Mouse (Mus musculus) liver, postnatal 0 days (tissue): ENCODE results near the gene Hspb2. TPM values are rescaled to one million over a fixed set of nuclear protein-coding genes. Genes with fewer than 3 reads are reported as not detected.

ENCODE experiments used
- ATAC-seq: fragments of 200-750 bp; cut with Nextera tagmentation; 2 replicates; pipeline ENCODE4 v1.8.0; 2017; ENCODE audit warnings: mild to moderate bottlenecking, moderate library complexity
- DNase-seq: peaks from one replicate; pipeline ENCODE4 v3.0.0-alpha.2; 2016
- H3K27ac ChIP-seq: fragments of 300-500 bp; sonication (generic); 2 replicates; pipeline ENCODE4 v1.5.1; 2014; ENCODE audit warnings: antibody characterized with exemption, moderate library complexity, mild to moderate bottlenecking, low read depth
- H3K27me3 ChIP-seq: fragments of 300-500 bp; sonication (generic); 2 replicates; pipeline ENCODE4 v1.6.1; 2014; ENCODE audit warnings: low read length, control low read depth, mixed read lengths; ENCODE audit not compliant: insufficient read depth
- H3K36me3 ChIP-seq: fragments of 300-500 bp; sonication (generic); replicated peaks from 2 replicates; pipeline ENCODE4 v1.6.1; 2014; ENCODE audit warnings: mild to moderate bottlenecking, control low read depth, low read length, moderate library complexity, mixed read lengths; ENCODE audit not compliant: insufficient read depth
- H3K4me1 ChIP-seq: fragments of 300-500 bp; sonication (generic); 2 replicates; pipeline ENCODE4 v1.6.1; 2014; ENCODE audit warnings: antibody characterized with exemption, mild to moderate bottlenecking, control low read depth; ENCODE audit not compliant: insufficient read depth
- H3K4me2 ChIP-seq: fragments of 300-500 bp; sonication (generic); 2 replicates; pipeline ENCODE4 v1.6.1; 2014; ENCODE audit warnings: low read depth, mild to moderate bottlenecking, low read length, moderate library complexity, mixed read lengths
- H3K4me3 ChIP-seq: fragments of 300-500 bp; sonication (generic); 2 replicates; pipeline ENCODE4 v1.5.1; 2014; ENCODE audit warnings: low read depth, low read length
- H3K9ac ChIP-seq: fragments of 300-500 bp; sonication (generic); replicated peaks from 2 replicates; pipeline ENCODE4 v1.6.1; 2014; ENCODE audit warnings: mild to moderate bottlenecking, moderate library complexity
- H3K9me3 ChIP-seq: fragments of 300-500 bp; sonication (generic); 2 replicates; pipeline ENCODE4 v1.6.1; 2016; ENCODE audit warnings: mild to moderate bottlenecking, control low read depth, low read length, mixed read lengths
- CTCF ChIP-seq: sonication (generic); IDR thresholded peaks from 2 replicates; pipeline ENCODE4 v1.5.1; 2016; ENCODE audit warnings: antibody characterized with exemption, low read depth
- EP300 ChIP-seq: IDR thresholded peaks from 2 replicates; pipeline ENCODE4 v1.6.1; 2016; ENCODE audit warnings: antibody characterized with exemption, low read depth, mild to moderate bottlenecking
- WGBS: fragments of 180-500 bp; shearing (Covaris S2); extraction: QIAGEN DNeasy Blood & Tissue Kit; methylation state at CpG from one replicate; pipeline ENCODE4 v1.1.7; 2014; ENCODE audit not compliant: insufficient replicate concordance; 5-methylcytosine and 5-hydroxymethylcytosine counted together
- polyA plus RNA-seq: library from polyadenylated mRNA; unstranded; fragments of >200 nt; fragmentation: Nextera tagmentation; extraction: Ambion mirVana; gene quantifications from 2 replicates; pipeline ENCODE4 v1.2.1, GENCODE M21; 2015

Hspb2 gene
- polyA plus RNA-seq, 1 experiment from 2014 or later = 0.86 TPM

DNA sequence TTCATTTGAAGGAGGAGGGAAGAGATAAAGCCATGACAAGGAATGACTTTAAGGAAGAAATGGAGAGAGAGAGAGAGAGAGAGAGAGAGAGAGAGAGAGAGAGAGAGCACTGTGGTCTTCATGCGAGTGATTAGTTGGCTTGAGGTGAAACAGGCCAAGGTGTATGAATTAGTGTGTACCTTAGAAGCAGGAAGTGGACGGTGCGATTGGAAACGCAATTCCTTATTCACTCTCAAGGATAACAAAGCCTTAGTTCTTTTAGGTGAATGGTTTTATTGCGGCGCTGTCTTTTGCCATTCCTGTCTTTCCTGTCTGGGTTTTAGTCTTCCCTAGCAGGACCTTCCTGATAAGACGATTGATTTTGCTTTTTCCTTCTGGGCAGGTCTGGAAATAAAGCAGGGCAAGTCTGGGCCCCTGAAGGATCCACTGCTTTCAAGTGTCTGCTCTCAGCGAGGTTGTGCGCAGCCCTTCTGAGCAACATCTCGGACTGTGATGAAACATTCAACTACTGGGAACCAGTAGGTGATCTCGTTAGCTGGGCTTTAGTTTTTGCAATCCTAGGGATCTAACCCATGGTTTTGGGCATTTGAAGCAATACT lies 24.1 kb upstream of the Hspb2 start:
- Histone ChIP-seq H3K4me3 (peak overlapping the region; percentile 87), H3K9me3 (no peaks in the 10 kb centered on the region), H3K4me1 (peaks cover 15% of the 10 kb centered on the region), H3K27me3 (no peaks in the 10 kb centered on the region), H3K4me2 (peak overlapping the region; percentile 99), H3K36me3 (peaks cover 17% of the 10 kb centered on the region), H3K9ac (no peak overlapping the region; the same call in 1 of the 2 replicates), H3K27ac (no peak overlapping the region)
- ATAC-seq (no peak), DNase-seq (no peak)
- whole genome bisulfite sequencing = 56% methylated on average over 11 of the region's 11 CpGs
- TF ChIP-seq CTCF = no peak

DNA sequence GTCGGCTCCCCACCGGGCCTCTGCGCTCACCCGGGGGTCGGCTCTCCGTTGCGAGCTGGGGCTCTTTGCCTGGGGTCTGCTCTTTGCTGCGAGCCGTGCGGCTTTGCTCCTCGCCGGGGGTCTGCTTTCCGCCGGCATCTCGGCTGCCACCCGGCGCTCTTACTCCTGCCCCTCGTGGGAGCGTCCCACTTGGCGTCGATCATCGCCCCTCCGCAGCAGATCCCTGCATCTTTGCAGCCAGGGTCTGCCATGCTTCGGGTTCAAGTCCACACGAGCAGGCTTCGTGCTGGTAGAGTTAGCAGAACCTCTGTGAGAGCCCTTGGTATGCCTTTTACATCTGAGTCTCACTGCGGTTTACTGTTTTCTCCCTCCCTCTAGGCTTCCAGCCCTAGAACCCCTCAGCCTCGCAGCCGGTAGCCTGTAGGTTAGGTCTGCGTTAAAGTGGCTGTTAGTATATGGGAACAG lies 23.5 kb upstream of the Hspb2 start:
- TF ChIP-seq EP300 (no peak), CTCF (no peak)
- ATAC-seq (peak; percentile 30), DNase-seq (no peak)
- H3K4me2 ChIP-seq = peak overlapping the region; percentile 99
- no peaks in the 10 kb centered on the region for H3K9me3 ChIP-seq
- H3K4me1 ChIP-seq = peaks cover 15% of the 10 kb centered on the region
- peaks cover 19% of the 10 kb centered on the region for H3K36me3 ChIP-seq
- under 1% methylated on average over 29 of the region's 30 CpGs for whole genome bisulfite sequencing
- H3K27me3 ChIP-seq = no peaks in the 10 kb centered on the region
- peak overlapping the region; percentile 16 for H3K27ac ChIP-seq
- peak overlapping the region; percentile 90 for H3K9ac ChIP-seq
- peak overlapping the region; percentile 87 for H3K4me3 ChIP-seq

DNA sequence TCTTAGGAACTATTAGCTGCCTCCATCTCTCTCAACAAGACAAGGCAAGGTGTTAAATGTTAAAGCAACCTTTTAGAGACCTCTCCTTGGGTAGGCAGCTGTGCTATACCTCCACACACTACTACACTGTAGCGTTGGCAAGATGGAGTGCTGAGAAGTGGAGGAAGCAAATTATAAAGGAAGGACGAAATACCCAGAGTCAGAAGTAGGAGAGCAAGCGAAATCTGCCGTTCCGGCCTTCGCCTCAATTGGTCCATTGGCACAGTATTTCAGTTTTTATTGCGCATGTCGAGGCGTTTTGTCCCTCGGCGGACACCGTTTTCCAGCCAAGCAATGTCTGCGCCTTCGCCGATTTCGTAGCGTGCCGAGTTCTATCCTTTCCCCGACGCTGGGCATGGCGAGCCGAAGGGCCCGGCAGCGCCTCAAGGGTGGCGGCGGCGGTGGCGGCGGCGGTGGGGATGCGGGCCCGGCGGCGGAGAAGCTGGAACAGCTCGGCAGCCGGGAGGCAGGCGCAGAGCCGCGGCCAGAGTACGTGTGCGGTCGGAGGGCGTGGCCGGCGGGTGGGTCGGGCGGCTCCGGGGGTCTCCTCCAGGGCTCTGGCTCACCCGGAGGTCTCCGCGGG lies 22.9 kb upstream of the Hspb2 start, which contains the start of the genes Alg9 and 1110032A03Rik:
TSS of gene Alg9 (plus strand) at position 29 of the 622 bp plus-strand sequence.
TSS of gene 1110032A03Rik (minus strand) at position 530 of the 622 bp plus-strand sequence.
- peak within 1 kb of the TSS; percentile 90 for H3K9ac ChIP-seq
- peaks cover 15% of the 10 kb centered on the region for H3K4me1 ChIP-seq
- WGBS = 5% methylated on average over 49 of the region's 51 CpGs
- DNase-seq (peak; percentile 89), ATAC-seq (peak; percentile 76)
- H3K4me2 ChIP-seq = peak within 1 kb of the TSS; percentile 99
- H3K36me3 ChIP-seq = peaks cover 18% of the 10 kb centered on the region
- H3K27me3 ChIP-seq = no peaks in the 10 kb centered on the region
- TF ChIP-seq EP300 = no peak
- no peak for TF ChIP-seq CTCF
- H3K27ac ChIP-seq = peak within 1 kb of the TSS; percentile 16
- peak within 1 kb of the TSS; percentile 87 for H3K4me3 ChIP-seq
- H3K9me3 ChIP-seq = no peaks in the 10 kb centered on the region

DNA sequence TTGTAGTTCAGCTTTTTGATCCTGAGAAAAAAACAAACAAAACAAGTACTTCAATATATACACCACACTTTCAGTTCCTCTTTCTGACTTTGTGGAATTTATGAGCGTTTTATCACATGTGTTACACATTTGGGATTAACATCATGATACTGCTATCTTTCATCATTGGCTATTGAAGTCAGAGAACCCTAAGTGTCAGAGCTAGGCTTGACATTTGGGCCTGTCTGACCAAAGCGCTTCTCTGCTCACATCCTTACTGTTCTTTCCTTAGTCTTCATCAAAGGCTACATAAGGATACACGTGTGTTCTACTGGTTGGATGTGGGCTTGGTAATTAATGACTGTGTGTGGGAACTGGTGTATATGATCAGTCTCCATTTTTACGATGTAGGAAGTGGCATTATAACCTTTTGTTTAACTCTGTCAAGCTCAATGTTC lies 21.9 kb upstream of the Hspb2 start:
- Histone ChIP-seq H3K4me3 (peak overlapping the region; percentile 87; the same call in 1 of the 2 replicates), H3K9ac (peak overlapping the region; percentile 90), H3K27ac (peak overlapping the region; percentile 16; the same call in 1 of the 2 replicates)

DNA sequence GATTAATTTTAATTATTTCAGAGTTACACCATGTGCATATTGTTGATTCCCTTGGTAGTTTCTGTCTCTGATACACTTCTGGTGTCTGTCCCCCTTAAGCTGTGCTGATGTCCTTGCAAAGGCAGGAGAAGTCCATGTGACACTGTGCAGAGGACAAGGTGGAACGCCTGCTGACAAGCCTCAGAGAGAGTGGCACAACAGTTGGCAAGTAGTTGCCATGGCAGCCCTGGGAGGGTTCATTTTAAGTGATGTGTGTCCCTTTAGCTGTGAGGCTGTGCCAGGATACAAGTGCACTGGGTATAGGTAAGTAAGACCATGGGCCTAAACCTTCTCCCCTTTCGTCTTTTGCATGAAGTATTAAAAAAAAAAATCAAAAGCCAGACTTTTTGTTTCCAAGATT lies 17.9 kb upstream of the Hspb2 start:
- no peaks in the 10 kb centered on the region for H3K9me3 ChIP-seq
- no peak overlapping the region for H3K27ac ChIP-seq
- WGBS = 89% methylated on average over 2 of the region's 2 CpGs
- H3K4me3 ChIP-seq = no peak overlapping the region
- H3K4me1 ChIP-seq = peaks cover 12% of the 10 kb centered on the region
- no peak overlapping the region for H3K9ac ChIP-seq
- H3K27me3 ChIP-seq = no peaks in the 10 kb centered on the region
- ATAC-seq (no peak), DNase-seq (no peak)
- peaks cover 14% of the 10 kb centered on the region for H3K36me3 ChIP-seq
- H3K4me2 ChIP-seq = no peak overlapping the region
- no peak for TF ChIP-seq EP300
- TF ChIP-seq CTCF = no peak

More for the DNA sequence above, 21.9 kb upstream of the Hspb2 start:
- peak overlapping the region; percentile 99 for H3K4me2 ChIP-seq
- peaks cover 18% of the 10 kb centered on the region for H3K4me1 ChIP-seq
- DNase-seq (no peak), ATAC-seq (no peak)
- TF ChIP-seq EP300 (no peak), CTCF (no peak)
- H3K9me3 ChIP-seq = no peaks in the 10 kb centered on the region
- H3K27me3 ChIP-seq = no peaks in the 10 kb centered on the region
- 37% methylated on average over 4 of the region's 4 CpGs for WGBS
- H3K36me3 ChIP-seq = peaks cover 16% of the 10 kb centered on the region
